Mouse (Mus musculus): ENCODE results near the gene Rarres2. TPM values are rescaled to one million over a fixed set of nuclear protein-coding genes. Genes with fewer than 3 reads are reported as not detected.

Gene Rarres2
- polyA plus RNA-seq, 1 experiment from 2014 or later: 68.7 TPM

DNA sequence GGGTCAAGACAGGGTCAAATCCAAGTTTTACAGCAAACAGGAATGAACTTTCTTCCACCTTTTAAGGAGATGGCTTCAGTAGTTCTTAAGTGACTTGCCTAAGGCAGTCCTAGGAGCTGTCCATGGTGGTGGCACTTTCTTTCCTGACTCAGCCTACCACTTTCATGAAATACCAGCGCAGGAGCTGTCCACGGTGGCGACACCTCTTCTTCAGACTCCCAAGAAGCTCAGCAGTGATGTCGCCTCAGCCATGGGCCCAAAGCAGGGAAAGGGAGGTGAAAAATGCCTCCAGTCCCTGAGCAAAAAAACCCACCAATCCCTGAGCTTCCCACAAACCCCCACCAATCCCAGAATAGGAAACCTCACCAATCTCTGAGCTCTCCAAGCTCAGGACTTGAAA, 19.7 kb downstream of the Rarres2 start:
- H3K27ac ChIP-seq: no peak overlapping the region
- no peak overlapping the region for H3K4me3 ChIP-seq (replicated peaks)
- H3K36me3 ChIP-seq: no peaks in the 10 kb centered on the region
- H3K9ac ChIP-seq: no peak overlapping the region
- 66% methylated on average over 4 of the region's 4 CpGs for WGBS
- no peaks in the 10 kb centered on the region for H3K9me3 ChIP-seq (replicated peaks)
- no peak overlapping the region for H3K4me2 ChIP-seq
- ATAC-seq (replicated peaks; ENCODE audit: low FRiP score): no peak
- peaks cover 15% of the 10 kb centered on the region for H3K4me1 ChIP-seq
- H3K27me3 ChIP-seq: no peaks in the 10 kb centered on the region

DNA sequence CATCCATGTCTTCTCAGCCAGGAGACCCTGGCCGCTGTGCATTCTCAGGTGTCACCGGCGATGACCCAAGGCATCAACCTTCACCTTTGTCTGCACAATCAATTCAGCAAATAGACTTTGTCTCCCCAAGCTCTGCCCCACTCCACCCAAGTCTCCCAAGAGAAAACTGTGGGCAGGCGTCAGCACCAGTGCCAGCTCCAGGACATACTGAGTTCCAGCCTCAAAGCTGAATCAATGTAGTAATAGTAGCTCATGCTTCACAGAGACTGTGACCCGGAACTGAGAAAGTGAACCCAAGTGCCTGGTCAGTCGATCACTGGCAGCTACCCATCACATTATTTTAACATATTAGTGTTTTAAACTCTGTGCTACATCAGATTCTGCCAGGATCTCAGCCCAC, 24.3 kb downstream of the Rarres2 start:
- no peak overlapping the region for H3K4me2 ChIP-seq
- ATAC-seq (replicated peaks; ENCODE audit: low FRiP score): no peak
- 76% methylated on average over 6 of the region's 6 CpGs for WGBS
- no peak overlapping the region for H3K4me3 ChIP-seq (replicated peaks)
- H3K36me3 ChIP-seq: no peaks in the 10 kb centered on the region
- no peaks in the 10 kb centered on the region for H3K4me1 ChIP-seq
- no peaks in the 10 kb centered on the region for H3K27me3 ChIP-seq
- no peak overlapping the region for H3K27ac ChIP-seq
- H3K9me3 ChIP-seq (replicated peaks): no peaks in the 10 kb centered on the region
- H3K9ac ChIP-seq: no peak overlapping the region

DNA sequence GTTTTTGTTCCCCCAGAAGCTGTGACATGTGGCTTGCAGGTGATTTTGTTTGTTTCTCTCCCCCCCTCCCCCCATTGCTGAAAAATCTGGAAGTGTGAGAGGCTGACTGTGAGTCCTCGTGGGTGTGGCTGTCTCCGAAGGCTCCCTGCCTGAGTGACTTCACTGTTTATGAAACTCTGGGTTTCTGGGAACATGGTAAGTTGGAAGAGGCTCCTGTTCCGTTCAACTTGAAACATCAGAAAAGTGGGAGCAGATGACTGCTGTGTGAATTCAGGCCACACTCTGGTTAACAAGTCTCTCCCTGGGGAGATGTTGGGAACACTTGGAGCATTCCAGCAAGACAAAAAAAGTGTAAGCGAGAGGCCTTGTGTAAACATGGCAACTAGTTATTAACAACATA, 25.7 kb downstream of the Rarres2 start:
- H3K9me3 ChIP-seq (replicated peaks): no peaks in the 10 kb centered on the region
- no peak for ATAC-seq (replicated peaks; ENCODE audit: low FRiP score)
- H3K9ac ChIP-seq: no peak overlapping the region
- WGBS: 50% methylated on average over 4 of the region's 4 CpGs
- peaks cover 7% of the 10 kb centered on the region for H3K4me1 ChIP-seq
- H3K27me3 ChIP-seq: no peaks in the 10 kb centered on the region
- H3K27ac ChIP-seq: no peak overlapping the region
- H3K4me3 ChIP-seq (replicated peaks): no peak overlapping the region
- H3K4me2 ChIP-seq: no peak overlapping the region
- no peaks in the 10 kb centered on the region for H3K36me3 ChIP-seq

DNA sequence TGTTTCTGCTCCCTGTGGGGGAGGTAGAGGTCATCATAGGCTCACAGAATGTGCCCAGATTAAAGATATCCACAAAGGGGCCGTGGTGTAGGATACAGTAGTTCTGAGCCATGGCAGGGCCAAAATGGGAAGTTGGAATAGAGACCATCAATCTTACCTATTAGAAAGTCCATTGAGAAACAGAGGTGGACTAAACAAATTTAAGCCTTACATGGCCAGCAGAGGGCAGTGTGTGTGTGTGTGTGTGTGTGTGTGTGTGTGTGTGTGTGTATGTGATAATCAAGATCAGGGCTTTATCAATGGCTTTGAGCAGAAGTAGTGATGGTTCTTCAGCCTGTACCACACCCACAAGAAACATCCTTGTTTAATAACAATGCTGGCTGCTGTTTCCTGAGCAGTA, 26.3 kb downstream of the Rarres2 start:
- H3K27ac ChIP-seq: no peak overlapping the region
- no peak overlapping the region for H3K9ac ChIP-seq
- no peaks in the 10 kb centered on the region for H3K9me3 ChIP-seq (replicated peaks)
- peaks cover 13% of the 10 kb centered on the region for H3K4me1 ChIP-seq
- H3K27me3 ChIP-seq: no peaks in the 10 kb centered on the region
- no peaks in the 10 kb centered on the region for H3K36me3 ChIP-seq
- 54% methylated on average over 1 of the region's 1 CpGs for WGBS
- no peak overlapping the region for H3K4me2 ChIP-seq
- no peak for ATAC-seq (replicated peaks; ENCODE audit: low FRiP score)
- H3K4me3 ChIP-seq (replicated peaks): no peak overlapping the region

DNA sequence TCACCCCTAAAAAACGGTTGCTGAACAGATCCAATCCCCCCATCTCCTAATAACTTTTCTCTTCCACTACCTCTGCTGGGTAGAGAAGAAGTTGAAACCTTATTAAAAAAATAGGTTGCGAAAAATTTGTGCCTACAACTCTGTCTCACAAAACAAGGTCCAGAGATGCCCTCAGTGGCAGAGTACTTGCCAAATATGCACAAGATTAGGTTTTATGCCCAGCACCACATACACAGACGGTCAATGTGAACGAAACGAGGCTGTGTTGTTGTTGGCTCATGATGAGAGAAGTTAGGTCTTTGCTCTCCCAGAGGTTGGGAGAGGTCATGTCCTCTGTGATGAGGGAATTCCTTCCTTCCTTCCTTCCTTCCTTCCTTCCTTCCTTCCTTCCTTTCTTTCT, 27.3 kb downstream of the Rarres2 start:
- Histone ChIP-seq H3K9me3 (replicated peaks) (no peaks in the 10 kb centered on the region), H3K4me2 (no peak overlapping the region), H3K36me3 (no peaks in the 10 kb centered on the region), H3K9ac (no peak overlapping the region), H3K27me3 (no peaks in the 10 kb centered on the region), H3K4me1 (peaks cover 15% of the 10 kb centered on the region), H3K4me3 (replicated peaks) (no peak overlapping the region), H3K27ac (no peak overlapping the region)
- WGBS: 63% methylated on average over 5 of the region's 5 CpGs
- no peak for ATAC-seq (replicated peaks; ENCODE audit: low FRiP score)

DNA sequence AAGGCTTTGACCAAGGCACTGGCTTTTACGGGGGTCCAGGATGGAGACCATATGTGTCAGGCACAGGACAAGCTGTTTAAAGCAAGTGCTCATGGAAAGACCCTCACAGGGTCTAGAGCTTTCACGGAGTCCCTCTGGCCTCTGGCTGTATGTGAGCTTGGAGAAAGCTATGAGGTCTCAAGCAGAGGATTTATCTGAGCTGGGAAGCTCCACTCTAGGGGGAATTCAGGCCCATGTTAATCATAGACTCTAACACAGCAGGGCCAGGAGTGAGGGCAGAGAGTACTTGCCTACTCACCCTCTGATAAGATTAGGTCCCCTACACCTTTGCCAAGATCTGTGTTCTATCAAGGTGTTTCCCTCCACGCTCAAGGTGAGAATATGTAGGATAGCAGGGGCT, 30.0 kb downstream of the Rarres2 start:
- no peaks in the 10 kb centered on the region for H3K9me3 ChIP-seq (replicated peaks)
- H3K27me3 ChIP-seq: no peaks in the 10 kb centered on the region
- H3K9ac ChIP-seq: no peak overlapping the region
- ATAC-seq (replicated peaks; ENCODE audit: low FRiP score): no peak
- H3K36me3 ChIP-seq: no peaks in the 10 kb centered on the region
- WGBS: 85% methylated on average over 3 of the region's 3 CpGs
- H3K4me3 ChIP-seq (replicated peaks): no peak overlapping the region
- H3K4me1 ChIP-seq: peaks cover 25% of the 10 kb centered on the region
- no peak overlapping the region for H3K27ac ChIP-seq
- H3K4me2 ChIP-seq: no peak overlapping the region

DNA sequence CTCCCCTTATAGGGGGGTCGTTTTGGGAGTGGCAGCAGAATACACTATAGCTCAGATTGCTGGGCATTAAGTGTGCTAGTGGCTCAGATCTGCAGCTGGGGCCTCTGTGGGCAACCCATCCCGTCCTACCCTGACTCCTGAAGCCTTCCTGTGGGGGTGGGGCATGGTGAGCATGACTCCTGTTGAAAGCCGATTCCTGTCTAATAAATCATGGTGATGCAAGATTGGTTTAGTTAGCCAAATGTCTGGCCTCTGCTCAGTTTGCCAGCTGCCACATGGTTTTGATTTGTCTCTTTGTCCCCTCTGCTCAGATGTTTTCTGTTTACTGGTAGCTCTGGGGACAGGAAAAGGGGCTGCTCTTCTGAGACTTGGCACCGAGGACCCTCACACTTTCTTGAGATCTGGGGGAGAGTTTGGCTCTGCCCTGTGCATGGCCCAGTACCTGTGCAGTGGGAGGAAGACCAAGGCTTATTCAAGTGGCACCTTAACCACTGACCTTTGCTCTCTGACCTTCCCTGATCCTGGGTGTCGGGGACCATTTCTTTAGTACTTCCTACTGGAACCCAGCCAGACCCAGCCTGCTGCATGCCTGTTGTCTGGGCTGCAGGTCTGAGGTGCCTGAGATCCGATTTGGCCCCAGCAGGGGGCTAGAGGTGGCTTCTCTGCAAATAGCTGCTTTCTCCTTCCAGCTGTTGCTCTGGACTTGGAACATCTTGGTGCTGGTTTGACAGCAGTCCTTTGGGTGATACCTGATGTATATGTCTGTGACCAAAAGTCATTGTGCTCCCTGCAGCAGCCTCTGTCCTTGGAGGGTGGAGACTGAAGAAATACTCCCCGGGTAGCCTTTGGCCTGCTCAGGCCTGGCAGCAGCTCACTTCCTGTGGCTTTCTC, 30.8 kb downstream of the Rarres2 start:
- no peaks in the 10 kb centered on the region for H3K9me3 ChIP-seq (replicated peaks)
- H3K4me3 ChIP-seq (replicated peaks): no peak overlapping the region
- H3K4me2 ChIP-seq: no peak overlapping the region
- H3K27ac ChIP-seq: no peak overlapping the region
- no peak overlapping the region for H3K9ac ChIP-seq
- peaks cover 33% of the 10 kb centered on the region for H3K4me1 ChIP-seq
- 13% methylated on average over 7 of the region's 7 CpGs for WGBS
- no peaks in the 10 kb centered on the region for H3K27me3 ChIP-seq
- H3K36me3 ChIP-seq: no peaks in the 10 kb centered on the region
- ATAC-seq (replicated peaks; ENCODE audit: low FRiP score): no peak

DNA sequence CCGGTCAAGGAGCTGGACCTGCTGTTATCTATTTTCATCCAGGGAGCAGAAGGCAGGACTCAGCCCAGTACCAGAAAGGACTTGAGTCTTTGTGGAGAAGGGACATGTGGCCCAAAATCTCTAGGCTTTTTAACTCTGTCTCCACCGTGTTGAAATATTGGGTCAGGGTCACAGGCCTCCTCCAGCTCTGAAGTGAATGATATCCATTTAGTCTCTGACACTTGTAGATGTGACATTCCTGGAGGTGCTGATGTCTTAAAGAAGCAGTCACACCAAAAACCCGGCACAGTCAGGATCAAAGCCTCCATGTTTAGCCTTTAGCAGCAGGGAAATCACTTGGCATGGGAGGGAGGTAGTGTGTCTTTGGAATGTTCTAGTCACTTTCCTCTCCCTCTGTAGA, 31.9 kb downstream of the Rarres2 start:
- Histone ChIP-seq H3K4me3 (replicated peaks) (no peak overlapping the region), H3K36me3 (no peaks in the 10 kb centered on the region), H3K27ac (no peak overlapping the region), H3K4me2 (no peak overlapping the region), H3K9me3 (replicated peaks) (no peaks in the 10 kb centered on the region), H3K27me3 (no peaks in the 10 kb centered on the region), H3K4me1 (peaks cover 35% of the 10 kb centered on the region), H3K9ac (no peak overlapping the region)
- no peak for ATAC-seq (replicated peaks; ENCODE audit: low FRiP score)
- WGBS: 36% methylated on average over 3 of the region's 3 CpGs

DNA sequence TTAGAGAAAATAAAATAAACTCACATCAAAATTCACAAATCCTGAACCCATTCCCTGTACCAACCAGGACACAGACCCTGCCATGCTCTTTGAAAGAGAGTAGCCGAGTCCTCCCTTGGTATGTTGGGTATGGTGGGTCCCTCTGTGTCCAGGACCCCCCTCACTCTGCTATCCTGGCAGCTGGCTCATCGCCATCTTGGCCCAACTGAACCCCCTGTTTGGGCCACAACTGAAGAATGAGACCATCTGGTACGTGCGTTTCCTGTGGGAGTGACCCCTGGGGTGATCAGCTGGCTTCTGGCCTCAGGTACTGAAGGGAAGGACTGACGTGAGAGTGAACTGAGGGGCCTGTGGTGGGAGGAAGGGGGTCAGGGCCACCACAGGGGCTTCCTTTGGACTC, 32.7 kb downstream of the Rarres2 start:
- WGBS: 58% methylated on average over 5 of the region's 5 CpGs
- Histone ChIP-seq H3K9me3 (replicated peaks) (no peaks in the 10 kb centered on the region), H3K36me3 (no peaks in the 10 kb centered on the region), H3K4me3 (replicated peaks) (no peak overlapping the region), H3K4me1 (peaks cover 35% of the 10 kb centered on the region), H3K4me2 (no peak overlapping the region), H3K27ac (no peak overlapping the region), H3K9ac (no peak overlapping the region), H3K27me3 (no peaks in the 10 kb centered on the region)
- no peak for ATAC-seq (replicated peaks; ENCODE audit: low FRiP score)

DNA sequence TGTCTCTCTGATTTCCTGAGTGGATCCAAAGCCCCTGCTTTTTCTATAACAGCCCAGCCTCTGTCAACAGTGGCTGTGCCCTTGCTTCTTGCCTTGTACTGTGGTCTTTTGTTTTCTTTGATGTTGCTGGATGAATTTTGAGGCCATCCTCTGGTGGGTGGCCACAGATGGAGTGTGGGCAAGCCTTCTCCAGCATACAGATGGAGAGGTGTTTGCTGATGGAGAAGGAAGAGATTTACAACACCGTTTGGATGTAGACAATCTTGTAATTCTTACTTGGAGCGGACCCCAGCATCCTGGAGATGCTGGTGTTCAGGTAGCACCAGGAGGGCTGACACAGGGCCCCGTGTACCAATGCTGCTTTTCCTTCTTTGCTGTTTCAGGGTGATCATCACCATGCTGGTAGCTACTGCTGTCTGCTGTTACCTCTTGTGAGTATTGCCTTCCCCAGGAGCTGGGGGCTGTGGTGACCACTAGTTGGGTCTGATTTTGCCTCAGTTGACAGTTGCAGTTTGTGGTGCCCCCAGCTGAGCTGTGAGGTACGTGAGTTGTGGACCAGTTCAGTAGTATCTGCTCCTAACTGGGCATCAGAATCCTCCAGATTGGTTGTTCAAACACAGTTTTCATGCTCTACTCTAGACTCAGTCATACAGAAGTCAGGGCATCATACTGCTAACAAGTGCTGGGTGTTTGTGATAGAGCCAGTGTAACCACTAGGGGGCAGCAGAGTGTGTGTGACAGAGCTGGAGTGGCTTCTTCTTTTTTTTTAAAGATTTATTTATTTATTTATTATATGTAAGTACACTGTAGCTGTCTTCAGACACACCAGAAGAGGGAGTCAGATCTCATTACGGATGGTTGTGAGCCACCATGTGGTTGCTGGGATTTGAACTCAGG, 33.5 kb downstream of the Rarres2 start:
- ATAC-seq (replicated peaks; ENCODE audit: low FRiP score): no peak
- no peaks in the 10 kb centered on the region for H3K27me3 ChIP-seq

DNA sequence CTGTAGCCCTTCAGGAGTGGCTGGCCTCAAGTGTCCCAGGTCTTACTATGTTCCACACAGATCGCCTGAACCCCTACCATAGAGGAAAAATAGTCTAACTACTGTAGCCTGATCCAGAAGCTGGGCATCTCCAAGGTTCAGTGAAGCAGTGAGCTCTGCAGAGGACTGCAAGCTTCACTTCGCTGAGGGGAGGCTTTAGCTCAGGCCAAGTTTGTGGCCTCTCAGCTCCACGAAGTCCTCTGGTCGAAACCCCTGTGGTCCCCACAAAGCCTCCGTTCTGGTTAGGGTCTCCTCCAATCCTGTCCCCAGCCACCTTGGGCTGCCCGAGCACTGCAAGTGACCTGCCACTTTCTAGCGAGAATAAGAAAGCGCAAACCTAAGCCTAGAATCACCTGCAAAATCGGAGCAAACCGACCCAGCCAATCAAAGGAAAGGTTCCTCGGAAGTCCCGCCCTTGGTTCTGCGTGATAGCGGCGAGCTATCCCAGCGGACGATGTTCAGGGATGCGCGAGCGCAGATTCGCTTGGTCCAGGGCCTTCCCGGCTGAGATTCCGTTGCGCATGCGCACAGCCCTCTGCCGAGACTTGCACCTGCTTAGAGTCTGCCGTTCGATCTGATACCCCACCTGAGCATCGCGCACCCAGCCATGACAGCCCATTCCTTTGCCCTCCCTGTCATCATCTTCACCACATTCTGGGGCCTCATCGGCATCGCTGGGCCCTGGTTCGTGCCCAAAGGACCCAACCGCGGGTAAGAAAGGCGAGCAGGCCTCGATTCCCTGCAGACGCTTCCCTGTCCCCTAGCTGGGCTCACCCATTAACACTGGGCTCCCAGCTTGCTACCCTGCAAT, 35.3 kb downstream of the Rarres2 start, which contains the start of gene Atp6v0e2:
Gene Atp6v0e2, plus strand, starts transcription at position 511 of the 850 bp plus-strand sequence.
- 4% methylated on average over 38 of the region's 38 CpGs for WGBS
- peak within 1 kb of the TSS; percentile 50 for H3K9ac ChIP-seq
- 0 out of 2 replicates have a peak within 1 kb of the TSS, but pooled peaks have one; percentile 54 for H3K27ac ChIP-seq
- no peaks in the 10 kb centered on the region for H3K9me3 ChIP-seq (replicated peaks)
- no peaks in the 10 kb centered on the region for H3K27me3 ChIP-seq
- H3K4me2 ChIP-seq: peak within 1 kb of the TSS; percentile 82
- peaks cover 33% of the 10 kb centered on the region for H3K4me1 ChIP-seq
- peak; percentile 89 for ATAC-seq (replicated peaks; ENCODE audit: low FRiP score)
- H3K36me3 ChIP-seq: peaks cover 9% of the 10 kb centered on the region
- H3K4me3 ChIP-seq (replicated peaks): peak within 1 kb of the TSS; percentile 48

More for the DNA sequence above, 33.5 kb downstream of the Rarres2 start:
- Histone ChIP-seq H3K4me3 (replicated peaks) (no peak overlapping the region), H3K27ac (no peak overlapping the region), H3K4me2 (no peak overlapping the region), H3K36me3 (no peaks in the 10 kb centered on the region), H3K4me1 (peaks cover 35% of the 10 kb centered on the region), H3K9ac (no peak overlapping the region), H3K9me3 (replicated peaks) (no peaks in the 10 kb centered on the region)
- 76% methylated on average over 5 of the region's 5 CpGs for WGBS

Measured in kidney, embryonic 15.5 days (tissue).